Mouse (Mus musculus): ENCODE measurements around the gene Gm13305. TPM values are rescaled to one million over a fixed set of nuclear protein-coding genes. Genes with fewer than 3 reads are reported as not detected.
A peak's percentile ranks its signal among the peaks of the same experiment; 100 is the strongest.
"Not testable (repeated sequence)": the region's sequence is repeated elsewhere in the genome, so short reads cannot be mapped to it uniquely, and the experiment has no call there.

Gm13305 gene
- not detected in 2 replicates for polyA plus RNA-seq (2016; fragmentation: Nextera tagmentation; extraction: Ambion mirVana)

GRCm38 (mm10) chr4:42168503-42168902, at the start of gene Gm13305:
TSS of gene Gm13305 (minus strand) at chr4:42168603.
- not testable (repeated sequence) for H3K9ac ChIP-seq; H3K9me3 ChIP-seq; H3K4me1 ChIP-seq; H3K27me3 ChIP-seq; H3K4me2 ChIP-seq (replicated peaks); H3K4me3 ChIP-seq; ATAC-seq (ENCODE audit: insufficient number of reproducible peaks, insufficient read depth, low FRiP score, low TSS enrichment); H3K36me3 ChIP-seq; H3K27ac ChIP-seq
- WGBS, result no CpG with 5 or more reads among the region's 7 CpGs

GRCm38 (mm10) chr4:42184980-42185372, 16.6 kb upstream of the Gm13305 start:
- not testable (repeated sequence) for H3K4me3 ChIP-seq; H3K9me3 ChIP-seq; H3K4me2 ChIP-seq (replicated peaks); H3K27me3 ChIP-seq; H3K27ac ChIP-seq; H3K9ac ChIP-seq; H3K36me3 ChIP-seq; H3K4me1 ChIP-seq
- no CpG with 5 or more reads among the region's 25 CpGs for WGBS
- ATAC-seq (ENCODE audit: insufficient number of reproducible peaks, insufficient read depth, low FRiP score, low TSS enrichment), result peak; percentile 41; the same call in 1 of the 2 replicates

GRCm38 (mm10) chr4:42184324-42184979, 16.0 kb upstream of the Gm13305 start:
- WGBS, result no CpG with 5 or more reads among the region's 58 CpGs
- not testable (repeated sequence) for H3K9me3 ChIP-seq; ATAC-seq (ENCODE audit: insufficient number of reproducible peaks, insufficient read depth, low FRiP score, low TSS enrichment); H3K4me3 ChIP-seq; H3K9ac ChIP-seq; H3K4me2 ChIP-seq (replicated peaks); H3K27ac ChIP-seq; H3K4me1 ChIP-seq; H3K27me3 ChIP-seq; H3K36me3 ChIP-seq

- not testable (repeated sequence) for H3K9me3 ChIP-seq; H3K9ac ChIP-seq; ATAC-seq (ENCODE audit: insufficient number of reproducible peaks, insufficient read depth, low FRiP score, low TSS enrichment); H3K27ac ChIP-seq; H3K4me1 ChIP-seq; H3K4me3 ChIP-seq; H3K27me3 ChIP-seq; H3K4me2 ChIP-seq (replicated peaks); H3K36me3 ChIP-seq
- WGBS, result no CpG with 5 or more reads among the region's 31 CpGs
These were observed 15.1 kb upstream of the Gm13305 start for GRCm38 (mm10) chr4:42183234-42184197.

- not testable (repeated sequence) for H3K36me3 ChIP-seq; H3K4me2 ChIP-seq (replicated peaks); H3K4me1 ChIP-seq; H3K9me3 ChIP-seq; H3K4me3 ChIP-seq; H3K27me3 ChIP-seq; H3K27ac ChIP-seq; H3K9ac ChIP-seq; ATAC-seq (ENCODE audit: insufficient number of reproducible peaks, insufficient read depth, low FRiP score, low TSS enrichment)
- WGBS, result no CpG with 5 or more reads among the region's 4 CpGs
These were observed 9.8 kb upstream of the Gm13305 start for GRCm38 (mm10) chr4:42178243-42178642.

GRCm38 (mm10) chr4:42153136-42153535, 15.3 kb downstream of the Gm13305 start, which contains the start of gene Gm13306:
TSS of gene Gm13306 (plus strand) at chr4:42153436.
- not testable (repeated sequence) for H3K4me3 ChIP-seq; H3K36me3 ChIP-seq; H3K9ac ChIP-seq; H3K9me3 ChIP-seq; H3K4me2 ChIP-seq (replicated peaks); H3K27ac ChIP-seq; H3K4me1 ChIP-seq; H3K27me3 ChIP-seq; ATAC-seq (ENCODE audit: insufficient number of reproducible peaks, insufficient read depth, low FRiP score, low TSS enrichment)
- no CpG with 5 or more reads among the region's 9 CpGs for WGBS

- ATAC-seq (ENCODE audit: insufficient number of reproducible peaks, insufficient read depth, low FRiP score, low TSS enrichment); H3K36me3 ChIP-seq; H3K9ac ChIP-seq; H3K4me3 ChIP-seq; H3K27me3 ChIP-seq; H3K4me2 ChIP-seq (replicated peaks); H3K27ac ChIP-seq; H3K4me1 ChIP-seq; H3K9me3 ChIP-seq: not testable (repeated sequence)
- WGBS, result no CpG with 5 or more reads among the region's 5 CpGs
These were observed 53.9 kb downstream of the Gm13305 start, which contains the start of gene Gm13304 for GRCm38 (mm10) chr4:42114517-42114916. TSS of gene Gm13304 (plus strand) at chr4:42114817.

Other genes with a start within 250 kb of the Gm13305 start
- 4.0 and 4.4 TPM in 2 replicates for gene Gm20878, start 227.0 kb downstream of the Gm13305 start, polyA plus RNA-seq (2016; fragmentation: Nextera tagmentation; extraction: Ambion mirVana)
- 0.32 and 0.37 TPM in 2 replicates for gene Fam205a4, start 202.5 kb downstream of the Gm13305 start, polyA plus RNA-seq (2016; fragmentation: Nextera tagmentation; extraction: Ambion mirVana)
- 0.24 TPM in 1 of 2 replicates, not detected in the other for gene Gm21093, start 133.9 kb downstream of the Gm13305 start, polyA plus RNA-seq (2016; fragmentation: Nextera tagmentation; extraction: Ambion mirVana)
- not detected in 2 replicates for gene Gm3893, start 77.4 kb downstream of the Gm13305 start, polyA plus RNA-seq (2016; fragmentation: Nextera tagmentation; extraction: Ambion mirVana)
- gene Gm13304, start 53.8 kb downstream of the Gm13305 start, polyA plus RNA-seq (2016; fragmentation: Nextera tagmentation; extraction: Ambion mirVana), result 26.6 TPM in 1 of 2 replicates, not detected in the other
- not detected in 2 replicates for gene Gm13306, start 15.2 kb downstream of the Gm13305 start, polyA plus RNA-seq (2016; fragmentation: Nextera tagmentation; extraction: Ambion mirVana)
- gene Gm10600, start 72.0 kb upstream of the Gm13305 start, polyA plus RNA-seq (2016; fragmentation: Nextera tagmentation; extraction: Ambion mirVana), result not detected in 2 replicates
- not detected in 2 replicates for gene Ccl21b, start 87.2 kb upstream of the Gm13305 start, polyA plus RNA-seq (2016; fragmentation: Nextera tagmentation; extraction: Ambion mirVana)
- not detected in 2 replicates for gene Gm21953, start 125.7 kb upstream of the Gm13305 start, polyA plus RNA-seq (2016; fragmentation: Nextera tagmentation; extraction: Ambion mirVana)
- not detected in 2 replicates for gene Fam205a3, start 149.7 kb upstream of the Gm13305 start, polyA plus RNA-seq (2016; fragmentation: Nextera tagmentation; extraction: Ambion mirVana)

Data from embryonic facial prominence, embryonic 12.5 days (tissue).